Mouse (Mus musculus): ENCODE data around the gene Nceh1.

GRCm38 (mm10) chr3:27179711-27180110 is 3.1 kb upstream of the Nceh1 start:
- TF ChIP-seq POLR2A (IDR thresholded peaks at IDR 0.05; ENCODE audit: low read depth, low read length) (no peak), CTCF (IDR thresholded peaks at IDR 0.05; ENCODE audit: extremely low read depth, insufficient read length, insufficient replicate concordance, low read depth, low read length) (no peak)

Data from small intestine, adult 2 months (tissue).